Mouse (Mus musculus) gastrocnemius, postnatal 10 days (tissue): ENCODE results near the gene Acox1. TPM values are rescaled to one million over a fixed set of nuclear protein-coding genes. Genes with fewer than 3 reads are reported as not detected.

Source experiments
- DNase-seq: peaks from one replicate; pipeline ENCODE4 v3.0.0; 2021; ENCODE audit warnings: mixed read lengths
- total RNA-seq, 2 experiments: library from RNA; stranded (reverse); gene quantifications; 2 replicates each; pipeline ENCODE4 v1.2.3; 2021

Gene Acox1
- total RNA-seq, 2 experiments from 2014 or later, result 39.1 to 41.4 TPM

DNA sequence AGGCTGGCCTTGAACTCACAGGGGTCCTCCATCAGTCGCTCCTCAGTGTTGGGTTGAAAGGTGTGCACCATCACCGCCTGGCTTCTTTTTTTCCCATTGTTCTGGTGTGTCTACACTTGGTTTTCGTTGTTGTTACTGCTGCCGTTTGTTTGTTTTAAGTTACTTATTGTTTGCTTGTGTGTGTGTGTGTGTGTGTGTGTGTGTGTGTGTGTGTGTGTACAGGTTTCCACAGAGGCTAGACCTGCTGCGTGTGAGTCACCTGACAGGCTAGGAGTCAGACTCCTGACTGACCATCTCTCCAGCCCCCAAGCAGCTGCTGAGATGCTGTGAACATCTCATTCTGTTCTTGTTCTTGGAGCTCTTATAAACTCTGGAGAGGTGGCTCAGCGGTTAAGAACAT lies 14.0 kb upstream of the Acox1 start:
- DNase-seq, result no peak

DNA sequence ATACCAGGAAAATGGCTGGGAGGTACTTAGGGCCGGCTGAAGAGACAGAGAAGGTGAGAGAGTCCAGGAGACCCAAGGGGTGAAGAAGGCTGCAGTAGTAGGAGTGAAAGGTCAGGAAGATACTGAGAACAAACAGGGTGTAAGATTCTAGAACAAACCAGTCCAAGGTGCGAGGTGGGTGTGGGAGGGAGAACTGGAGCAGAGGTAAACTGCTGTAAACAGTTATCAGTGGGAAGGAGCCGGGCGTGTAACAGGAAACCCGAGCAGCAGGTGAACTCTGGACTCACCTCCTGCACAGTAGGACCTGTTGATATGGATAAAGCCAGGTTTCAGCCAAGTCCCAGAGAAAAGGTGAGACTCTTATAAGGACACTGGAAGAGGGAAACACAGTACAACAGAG lies 11.9 kb upstream of the Acox1 start:
- no peak for DNase-seq

DNA sequence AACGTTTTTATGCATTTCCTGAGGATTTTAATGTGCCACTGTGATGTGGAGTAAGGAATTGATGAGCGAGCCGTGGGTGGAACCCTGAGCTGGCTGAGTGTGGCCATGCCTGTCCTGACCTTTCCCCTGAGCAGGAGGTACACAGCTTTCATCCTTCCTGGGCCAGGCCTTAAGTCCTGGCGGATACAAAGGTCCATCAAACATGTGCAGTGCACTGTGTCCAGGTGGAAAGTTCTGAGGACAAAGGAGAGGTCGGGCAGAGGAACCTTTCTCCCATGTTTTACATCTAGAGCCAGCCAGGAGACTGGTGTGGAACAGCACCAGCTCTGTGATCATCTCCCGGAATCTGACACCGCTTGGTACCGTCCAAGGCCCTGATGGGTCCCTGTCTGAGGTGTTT lies 10.4 kb upstream of the Acox1 start:
- no peak for DNase-seq

DNA sequence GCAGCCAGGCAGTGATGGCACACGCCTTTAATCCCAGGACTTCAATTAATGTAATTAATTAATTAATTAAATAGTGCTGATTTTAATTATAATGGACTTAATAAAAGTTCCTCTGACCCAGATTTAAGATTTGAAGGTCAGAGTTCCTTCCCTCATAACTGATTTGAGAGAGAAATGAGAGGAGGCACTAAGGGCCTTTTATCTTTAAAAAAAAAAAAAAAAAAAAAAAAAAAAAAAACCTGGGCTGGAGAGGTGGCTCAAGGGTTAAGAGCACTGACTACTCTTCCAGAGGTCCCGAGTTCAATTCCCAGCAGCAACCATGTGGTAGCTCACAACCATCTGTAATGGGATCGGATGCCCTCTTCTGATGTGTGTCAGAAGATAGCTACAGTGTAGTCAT lies 9.8 kb upstream of the Acox1 start:
- no peak for DNase-seq

DNA sequence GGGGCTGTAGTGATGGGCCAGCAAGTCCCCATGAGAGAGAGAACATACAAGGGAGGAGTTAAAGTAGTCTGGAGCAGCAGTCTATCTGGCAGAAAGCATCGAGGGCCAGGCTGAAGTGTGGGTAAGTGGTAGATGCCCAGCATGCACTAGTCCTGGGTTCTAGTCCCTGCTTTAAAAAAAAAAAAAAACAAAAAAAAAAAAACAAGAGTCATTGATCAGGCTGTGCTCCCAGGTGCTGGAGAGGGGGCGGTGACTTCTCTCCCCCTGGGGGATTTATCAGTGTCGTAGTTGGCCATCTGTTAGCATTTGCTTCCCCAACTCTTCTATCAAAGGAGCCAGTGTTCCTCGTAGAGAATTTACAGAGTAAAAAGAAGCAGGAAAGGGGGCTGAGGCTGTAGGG lies 7.8 kb upstream of the Acox1 start:
- DNase-seq, result no peak

DNA sequence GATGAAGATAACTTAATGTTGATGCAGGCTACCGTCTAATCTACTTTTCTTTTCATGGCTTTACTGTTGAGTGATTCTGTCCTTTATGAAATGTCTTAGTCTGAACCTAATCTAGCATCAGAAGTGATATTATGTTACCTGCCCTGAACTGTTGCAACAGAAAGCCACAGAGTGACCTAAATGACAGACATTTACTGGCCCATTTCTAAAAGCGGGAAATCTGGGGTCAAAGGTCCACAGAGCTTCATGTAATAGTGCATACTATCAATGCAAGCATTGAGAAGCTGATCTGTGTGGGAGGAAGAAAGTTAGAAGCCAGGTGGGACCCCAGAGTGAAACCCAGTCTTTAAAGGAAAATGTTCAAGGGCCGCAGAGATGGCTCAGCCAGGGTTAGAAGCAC lies 4.3 kb upstream of the Acox1 start:
- no peak for DNase-seq

DNA sequence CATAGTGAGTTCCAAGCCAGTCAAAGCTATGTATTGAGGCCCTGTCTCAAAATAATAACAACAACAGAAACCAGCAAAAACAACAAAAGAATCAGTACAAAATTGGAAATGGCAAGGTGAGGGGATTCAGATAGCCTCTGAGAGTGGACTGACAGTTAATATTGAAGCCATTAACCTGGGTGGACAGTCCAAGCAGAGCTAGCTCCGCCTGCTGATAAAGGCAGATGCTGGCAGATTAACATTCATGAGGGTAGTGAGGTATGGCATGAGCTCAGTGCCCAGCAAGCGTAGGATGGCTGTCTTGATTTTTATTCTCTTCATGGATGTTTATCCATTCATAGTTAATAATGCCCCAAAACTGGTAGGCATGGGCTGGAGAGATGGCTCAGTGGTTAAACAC lies 2.3 kb upstream of the Acox1 start:
- no peak for DNase-seq

DNA sequence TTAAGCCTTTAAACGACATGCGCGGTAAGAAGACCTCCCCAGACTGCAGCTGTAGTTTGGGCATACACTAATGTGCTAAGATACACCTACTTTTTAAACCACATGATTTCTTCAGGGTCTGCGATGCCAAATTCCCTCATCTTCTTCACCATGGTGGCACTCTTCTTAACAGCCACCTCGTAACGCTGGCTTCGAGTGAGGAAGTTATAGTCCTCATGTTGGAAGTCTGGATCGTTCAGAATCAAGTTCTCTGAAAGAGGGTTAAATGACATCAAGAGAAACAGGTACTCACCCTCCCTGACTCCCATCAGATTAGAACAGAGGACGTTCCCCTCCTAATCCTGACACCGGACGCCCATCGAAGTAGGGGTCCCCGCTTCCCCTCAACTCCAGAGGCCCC lies 713 bp downstream of the Acox1 start:
- DNase-seq, result no peak

DNA sequence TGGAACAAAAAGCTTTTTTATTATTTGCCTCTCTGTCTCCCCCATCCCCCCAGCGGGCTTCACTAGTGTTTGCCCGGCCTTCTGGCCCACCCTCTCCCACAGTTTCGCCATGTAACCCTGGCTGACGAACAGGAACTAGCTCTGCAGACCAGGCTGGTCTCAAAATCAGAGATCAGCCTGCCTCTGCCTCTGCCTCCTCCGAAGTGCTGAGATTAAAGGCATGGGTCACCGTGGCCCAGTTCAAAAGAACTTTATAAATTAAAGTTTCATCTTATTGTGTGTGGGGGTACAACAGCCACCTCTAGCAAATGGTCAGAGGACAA lies 1.3 kb downstream of the Acox1 start:
- no peak for DNase-seq

DNA sequence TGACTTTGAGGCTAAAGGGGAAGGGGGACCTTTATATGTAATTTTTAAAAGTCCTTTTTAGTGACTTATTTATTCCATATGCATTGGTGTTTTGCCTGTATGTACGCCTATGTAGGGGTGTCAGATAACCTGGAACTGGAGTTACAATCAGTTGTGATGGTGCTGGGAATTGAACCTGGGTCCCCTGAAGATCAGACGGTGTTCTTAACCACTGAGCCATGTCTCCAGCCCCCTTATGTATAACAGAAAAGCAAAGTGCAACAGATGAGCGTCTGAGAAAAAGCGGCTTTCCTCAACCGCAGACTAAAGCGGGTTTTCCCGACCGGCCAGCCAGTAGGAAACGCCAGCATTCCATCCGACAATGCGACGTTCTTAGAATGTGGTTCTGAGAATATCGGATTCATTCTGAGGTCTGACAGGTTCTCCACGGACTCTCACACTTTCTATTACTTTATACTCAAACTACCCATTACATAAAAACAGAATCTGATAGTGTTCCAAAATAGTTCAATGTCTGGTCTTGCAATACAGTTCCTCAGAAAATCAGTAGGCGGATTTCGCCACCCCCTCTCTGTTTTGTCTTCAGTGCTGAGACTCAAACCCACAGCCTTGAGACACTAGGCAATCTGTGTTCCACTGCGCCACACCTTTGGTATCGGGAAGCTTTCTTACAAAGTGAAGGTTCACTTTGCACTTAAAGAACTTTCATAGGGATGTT lies 1.8 kb downstream of the Acox1 start:
- DNase-seq, result no peak

DNA sequence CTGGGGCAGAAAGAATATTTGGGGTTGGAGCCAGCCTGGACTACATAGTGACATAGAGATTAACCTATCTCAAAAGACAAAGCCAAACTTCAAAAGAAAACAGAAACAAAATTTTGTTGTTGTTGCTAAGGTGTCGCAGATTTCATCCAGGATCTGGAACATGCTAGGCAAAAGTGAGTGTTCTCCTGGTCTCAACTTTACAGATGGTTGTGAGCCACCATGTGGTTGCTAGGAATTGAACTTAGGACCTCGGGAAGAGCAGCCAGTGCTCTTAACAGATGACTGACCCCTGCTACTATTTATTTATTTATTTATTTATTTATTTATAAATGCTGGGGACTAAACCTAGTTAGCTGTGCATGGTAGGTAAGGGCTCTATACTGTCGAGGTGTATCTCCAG lies 2.5 kb downstream of the Acox1 start:
- DNase-seq, result no peak

DNA sequence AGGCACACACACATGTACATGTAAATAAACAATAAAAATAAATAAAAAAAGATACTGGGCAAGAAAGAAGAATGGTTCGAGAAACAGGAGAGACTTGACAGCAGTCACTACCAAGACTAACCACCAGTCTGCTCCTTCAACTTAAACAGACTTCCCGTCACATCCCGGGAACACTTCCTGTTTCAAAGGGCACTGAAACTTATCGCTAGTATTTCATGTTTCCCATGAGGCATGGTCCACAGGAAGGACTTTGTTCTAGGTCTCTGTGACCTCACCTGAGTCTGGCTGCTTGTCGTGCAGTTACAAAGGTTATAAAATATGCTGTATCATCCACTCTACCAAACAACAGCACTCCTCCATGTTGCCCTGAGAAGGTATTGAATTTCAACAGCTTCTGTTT lies 3.6 kb downstream of the Acox1 start:
- DNase-seq, result no peak

DNA sequence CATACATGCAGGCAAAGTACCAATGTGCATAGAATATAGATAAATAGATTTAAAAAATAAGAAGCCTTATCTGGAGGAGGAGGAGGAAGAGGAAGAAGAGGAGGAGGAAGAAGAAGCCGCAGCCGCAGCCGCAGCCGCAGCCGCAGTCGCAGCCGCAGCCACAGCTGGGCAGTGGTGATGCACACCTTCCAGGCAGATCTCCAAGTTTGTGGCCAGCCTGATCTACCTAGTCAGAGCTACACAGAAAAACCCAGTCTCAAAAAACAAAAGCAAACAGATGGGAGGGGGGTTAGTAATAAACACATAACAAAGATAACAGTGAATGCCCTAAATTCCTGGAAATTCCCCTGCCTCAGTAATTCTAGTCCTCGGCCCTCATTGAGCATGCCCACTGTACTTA lies 4.2 kb downstream of the Acox1 start:
- DNase-seq, result no peak

DNA sequence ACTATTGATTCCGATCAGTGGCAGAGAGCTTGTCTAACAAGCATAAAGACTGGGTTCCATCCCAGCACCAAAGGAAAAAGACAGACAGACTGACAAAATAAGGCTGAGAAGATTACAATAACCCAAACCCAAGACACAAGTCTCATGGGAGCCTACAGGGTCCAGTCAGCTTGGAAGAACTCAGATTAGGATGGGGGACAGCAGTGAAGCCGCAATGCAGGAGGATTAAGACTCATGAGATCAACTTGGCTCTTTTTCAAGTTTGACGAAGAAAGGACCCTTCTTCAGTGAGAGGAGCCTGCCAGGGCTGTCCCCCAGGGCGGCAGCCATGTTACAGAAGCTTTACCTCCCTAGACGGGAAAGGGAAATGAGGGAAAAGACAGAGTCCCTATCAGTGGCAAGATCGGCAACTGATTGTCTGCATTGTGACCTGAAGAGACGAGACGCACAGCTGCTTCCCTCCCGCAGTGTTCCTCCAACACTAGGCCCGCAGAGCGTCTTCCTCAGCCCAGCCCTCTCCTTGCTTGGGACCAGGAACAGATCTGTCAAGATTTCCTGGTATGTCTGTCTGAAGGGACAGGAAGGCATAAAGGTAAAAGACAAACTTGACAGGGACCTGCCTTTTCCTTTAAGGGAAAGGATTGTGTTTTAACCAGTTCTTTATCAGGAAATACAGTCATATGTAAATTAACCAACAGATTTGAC lies 11.5 kb downstream of the Acox1 start:
- no peak for DNase-seq

DNA sequence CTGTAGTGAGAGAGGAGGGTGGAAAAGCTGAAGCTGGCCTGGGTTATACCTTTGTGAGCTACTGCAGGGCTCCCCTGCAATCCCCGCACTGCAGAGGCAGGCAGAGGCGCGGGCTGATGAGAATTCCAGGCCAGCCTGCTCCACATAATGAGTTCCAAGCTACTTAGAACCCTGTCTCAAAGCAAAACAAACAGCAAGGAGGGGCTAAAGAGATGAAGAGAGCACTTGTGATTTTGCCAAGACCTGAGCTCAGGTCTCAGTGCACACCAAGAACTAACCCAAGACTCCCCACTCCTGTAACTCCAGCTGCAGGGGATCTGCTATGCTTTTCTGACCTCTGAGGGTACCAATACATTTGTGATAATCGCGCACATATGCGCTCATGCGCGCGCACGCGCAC lies 12.5 kb downstream of the Acox1 start:
- no peak for DNase-seq

DNA sequence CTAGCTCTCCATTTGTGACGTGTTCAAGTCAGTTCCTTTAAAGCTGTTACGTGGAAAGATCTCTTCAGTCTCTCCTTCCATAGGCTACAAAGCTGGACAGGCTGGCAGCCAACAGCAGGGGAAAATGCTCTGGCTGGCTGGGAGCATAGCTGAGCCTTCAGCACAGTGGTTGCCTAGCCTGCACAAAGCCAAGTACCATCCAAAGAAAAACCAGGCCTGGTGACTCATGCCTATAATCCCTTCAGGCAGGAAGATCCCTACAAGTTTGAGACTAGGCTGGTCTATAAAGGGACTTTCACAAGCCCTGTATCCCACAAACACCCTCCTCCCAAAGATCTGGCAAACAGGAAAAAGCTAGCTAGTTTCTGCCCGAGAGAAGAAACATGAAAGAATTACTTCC lies 13.0 kb downstream of the Acox1 start:
- DNase-seq, result no peak

DNA sequence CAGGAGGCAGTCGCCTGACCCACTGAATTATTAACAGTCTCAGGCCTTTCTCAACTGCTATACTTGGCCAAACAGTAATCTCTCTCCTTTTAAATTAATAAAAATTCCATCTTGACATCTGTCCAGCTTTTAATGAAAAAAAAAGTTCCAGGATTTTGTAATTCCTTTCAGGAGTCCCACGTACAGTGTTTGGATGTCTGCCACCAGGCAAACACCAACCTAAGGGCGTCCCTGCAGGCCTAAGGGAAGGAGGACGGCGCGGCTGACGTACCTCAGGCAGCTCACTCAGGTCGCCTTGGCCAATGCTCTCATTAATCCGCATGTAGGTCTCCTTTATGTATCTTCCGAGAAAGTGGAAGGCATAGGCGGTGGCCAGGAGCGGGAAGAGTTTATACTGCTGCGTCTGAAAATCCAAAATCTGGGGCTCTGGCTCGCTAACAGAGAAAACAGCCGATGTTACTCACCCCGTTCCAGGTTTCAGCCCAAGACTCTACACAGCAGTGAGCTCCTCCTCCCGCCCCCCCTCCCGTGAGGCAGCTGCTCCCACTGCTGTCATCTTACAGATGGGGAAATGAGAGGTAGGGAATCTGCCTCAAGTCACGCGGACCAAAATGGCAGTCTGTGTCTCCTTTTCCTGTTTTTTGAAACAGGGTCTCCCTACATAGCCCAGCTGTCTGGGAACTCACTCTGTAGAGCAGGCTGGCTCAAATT lies 20.3 kb downstream of the Acox1 start:
- no peak for DNase-seq

DNA sequence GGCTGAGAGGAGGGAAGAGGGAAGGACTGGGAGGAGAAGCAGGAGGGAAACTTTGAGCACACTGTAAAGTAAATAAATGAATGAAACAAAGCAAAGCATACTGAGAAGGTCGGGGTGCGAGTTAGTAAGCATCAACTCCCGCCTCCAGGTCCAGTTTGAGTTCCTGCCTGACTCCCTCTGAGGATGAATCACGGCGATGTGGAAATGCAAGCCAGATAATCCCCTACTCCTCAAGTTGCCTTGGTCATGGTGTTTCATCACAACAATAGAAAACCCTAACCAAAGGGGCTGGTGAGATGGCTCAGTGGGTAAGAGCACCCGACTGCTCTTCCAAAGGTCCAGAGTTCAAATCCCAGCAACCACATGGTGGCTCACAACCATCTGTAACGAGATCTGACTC lies 22.8 kb downstream of the Acox1 start:
- no peak for DNase-seq

DNA sequence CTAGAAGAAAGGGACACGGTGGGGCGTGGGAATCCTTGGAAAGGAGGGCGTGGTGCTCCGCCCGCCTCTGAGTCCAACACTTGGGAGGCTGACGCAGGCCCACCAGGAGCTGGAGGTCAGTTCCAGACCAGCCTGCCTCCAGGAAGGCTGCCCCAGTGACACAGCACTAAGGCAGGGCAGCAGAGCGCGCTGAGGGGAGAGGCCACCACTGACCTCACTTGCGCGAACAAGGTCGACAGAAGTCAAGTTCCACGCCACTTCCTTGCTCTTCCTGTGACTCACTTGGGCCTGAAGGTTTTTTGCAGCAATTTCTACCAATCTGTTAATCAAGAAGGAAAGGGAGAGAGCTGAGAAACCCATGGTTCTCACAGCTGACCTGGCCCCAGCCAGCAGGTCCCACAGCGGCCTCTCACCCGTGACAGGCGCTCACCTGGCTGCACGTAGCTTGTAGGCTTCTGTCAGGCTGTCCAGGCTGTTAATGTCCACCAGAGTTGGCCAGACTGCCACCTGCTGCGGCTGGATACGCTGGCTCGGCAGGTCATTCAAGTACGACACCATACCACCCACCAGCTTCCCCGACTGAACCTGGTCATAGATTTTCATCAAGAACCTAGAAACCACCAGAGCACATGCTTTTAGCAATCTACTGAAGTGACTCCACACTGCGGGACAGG lies 23.9 kb downstream of the Acox1 start:
- no peak for DNase-seq

DNA sequence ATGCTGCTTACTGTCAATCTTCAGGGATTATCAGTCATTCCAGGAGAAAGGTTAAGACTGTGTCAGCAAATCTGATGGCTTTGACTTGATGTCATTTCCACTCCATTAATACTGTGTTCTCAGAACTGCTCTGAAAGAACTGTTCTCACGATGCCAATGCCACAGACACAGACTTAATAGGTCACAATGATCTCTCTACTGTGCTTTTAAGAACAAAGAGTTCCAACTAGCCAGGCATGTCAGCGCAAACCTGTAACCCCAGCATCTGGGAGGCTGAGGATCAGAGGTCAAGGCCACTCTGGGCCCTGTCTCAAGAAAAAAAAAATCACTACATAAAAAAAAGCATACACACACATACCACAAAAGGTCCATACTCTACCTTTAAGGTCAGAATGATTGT lies 26.9 kb downstream of the Acox1 start:
- DNase-seq, result no peak

DNA sequence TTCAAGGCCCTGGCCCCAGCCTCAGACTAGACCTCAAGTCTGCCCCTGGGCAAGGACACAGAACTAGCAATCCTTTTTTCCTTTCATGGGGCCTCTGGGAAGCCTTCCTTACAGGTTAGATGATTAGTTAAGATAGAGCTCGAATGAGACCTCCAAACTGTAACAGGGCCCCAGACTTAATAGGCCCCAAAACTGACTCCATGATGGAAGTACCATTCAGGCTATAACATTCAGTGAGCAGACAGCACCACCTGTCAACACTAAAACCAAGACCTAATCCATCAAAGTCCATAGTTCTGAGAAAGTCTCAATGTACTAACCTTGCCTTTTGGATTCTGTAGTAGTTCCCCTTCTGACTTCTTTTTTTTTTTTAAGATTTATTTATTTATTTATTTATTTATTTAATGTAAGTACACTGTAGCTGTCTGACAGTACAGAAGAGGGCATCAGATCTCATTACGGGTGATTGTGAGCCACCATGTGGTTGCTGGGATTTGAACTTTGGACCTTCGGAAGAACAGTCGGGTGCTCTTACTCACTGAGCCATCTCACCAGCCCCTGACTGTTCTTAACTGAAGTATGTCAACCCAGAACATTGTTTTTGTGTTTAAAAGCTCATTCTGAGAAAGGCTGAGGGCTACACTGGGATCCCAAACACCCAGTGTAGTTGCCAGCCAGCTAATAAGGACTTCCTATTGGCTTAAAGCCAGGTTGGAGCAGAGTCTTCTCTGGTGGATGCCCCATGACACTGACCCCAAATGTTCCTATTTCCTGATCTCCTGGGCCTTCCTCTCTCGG lies 28.6 kb downstream of the Acox1 start:
- no peak for DNase-seq

DNA sequence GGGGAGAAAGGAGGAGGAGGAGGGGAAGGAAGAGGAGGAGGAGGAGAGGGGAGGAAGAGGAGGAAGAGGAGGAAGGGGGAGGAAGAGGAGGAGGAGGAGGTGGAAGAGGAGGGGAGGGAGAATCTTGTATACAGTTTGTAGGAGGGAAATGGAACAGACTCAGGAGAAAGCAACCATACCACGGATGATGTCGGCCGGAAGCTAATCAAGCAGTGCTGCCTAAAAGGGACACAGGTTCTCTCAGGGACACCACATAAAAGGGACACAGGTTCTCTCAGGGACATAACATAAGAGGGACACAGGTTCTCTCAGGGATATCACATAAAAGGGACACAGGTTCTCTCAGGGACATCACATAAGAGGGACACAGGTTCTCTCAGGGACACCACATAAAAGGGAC lies 29.6 kb downstream of the Acox1 start:
- no peak for DNase-seq
